Mouse (Mus musculus) heart, adult 18-20 months (tissue): ENCODE measurements around the gene Vps13c. TPM values are rescaled to one million over a fixed set of nuclear protein-coding genes. Genes with fewer than 3 reads are reported as not detected.

Experiments used
- DNase-seq, 2 experiments: peaks; one replicate each; pipeline ENCODE4 v3.0.0; 2021 to 2022; ENCODE audit warnings: mixed read lengths in 1 of 2
- total RNA-seq, 2 experiments: library from RNA; stranded (reverse); gene quantifications; 2 replicates each; pipeline ENCODE4 v1.2.3; 2021

The Vps13c gene
- total RNA-seq, 2 experiments from 2014 or later: 48.4 to 50.0 TPM

- peak; percentile 54 to 60 for DNase-seq
Observed at GRCm38 (mm10) chr9:68022311-68023043, 182.3 kb downstream of the Vps13c start.

GRCm38 (mm10) chr9:68028631-68029030 is 188.4 kb downstream of the Vps13c start:
- no peak for DNase-seq

- DNase-seq: peak; percentile 38 to 61
Observed at GRCm38 (mm10) chr9:68033771-68034170, 193.6 kb downstream of the Vps13c start.

Other genes with a start within 250 kb of the Vps13c start
- gene C2cd4b, start 81.0 kb upstream of the Vps13c start, total RNA-seq: under 1 TPM; 0.52 to 0.72 TPM
- not detected for gene C2cd4a, start 8.1 kb upstream of the Vps13c start, total RNA-seq